Comparison of ENCODE assay signal across 26 mouse cellular contexts in the genomic region with DNA sequence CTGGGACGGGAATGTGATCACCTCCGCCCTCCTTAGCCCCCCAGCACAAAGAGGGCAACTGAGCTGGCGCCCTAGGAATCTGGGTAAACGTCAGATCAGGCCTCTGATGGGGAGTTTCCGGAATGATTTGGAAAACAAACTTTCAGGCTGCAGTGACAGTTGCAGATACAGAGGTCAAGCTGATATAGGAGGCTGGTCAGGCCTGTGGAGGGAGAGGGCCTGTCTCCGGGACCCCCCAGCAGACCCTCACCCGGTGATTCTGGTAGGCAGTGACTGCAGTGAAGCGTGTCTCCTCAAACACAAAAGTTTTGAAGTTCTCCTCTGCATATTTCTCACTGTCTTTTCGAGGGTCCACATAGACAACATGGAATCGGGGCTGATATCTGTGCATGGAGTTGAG. TPM values are rescaled to one million over a fixed set of nuclear protein-coding genes. Genes with fewer than 3 reads are reported as not detected.
DNase-seq lines count a peak whose midpoint lies in the region; ATAC-seq and TF ChIP-seq lines count a peak whose summit lies in the region.
"Had no signal": no experiment of that assay in that cellular context is flagged by ENCODE, and none has a peak within 500 bp of the region (broad histone marks: within the 10 kb centered on the region; RNA-seq: fewer than 3 reads in every experiment).

No protein-coding gene starts in this region.

- H3K9me3 ChIP-seq in hindbrain, embryonic 10.5 days: no peaks in the 10 kb centered on the region
- H3K9me3 ChIP-seq in hindbrain, postnatal 0 days (ENCODE audit: low read length): no peaks in the 10 kb centered on the region
- H3K9me3 ChIP-seq in neural tube, embryonic 12.5 days: no peaks in the 10 kb centered on the region
- H3K9me3 ChIP-seq in hindbrain, embryonic 14.5 days (ENCODE audit: control insufficient read depth, low read length): no peaks in the 10 kb centered on the region
- H3K9me3 ChIP-seq: heart, embryonic 12.5 days; midbrain, embryonic 10.5 days; neural tube, embryonic 13.5 days had no signal

- H3K36me3 ChIP-seq in hindbrain, embryonic 10.5 days: no peaks in the 10 kb centered on the region
- no peaks in the 10 kb centered on the region for H3K36me3 ChIP-seq in hindbrain, postnatal 0 days (ENCODE audit: insufficient read depth, low read length)
- H3K36me3 ChIP-seq in neural tube, embryonic 12.5 days: no peaks in the 10 kb centered on the region
- H3K36me3 ChIP-seq in hindbrain, embryonic 14.5 days (replicated peaks; ENCODE audit: control insufficient read depth, insufficient read depth): no peaks in the 10 kb centered on the region
- H3K36me3 ChIP-seq: G1E; heart, embryonic 12.5 days; midbrain, embryonic 10.5 days; neural tube, embryonic 13.5 days had no signal

- no peak overlapping the region for H3K9ac ChIP-seq in hindbrain, postnatal 0 days (replicated peaks; ENCODE audit: low read length)
- H3K9ac ChIP-seq in neural tube, embryonic 12.5 days: no peak overlapping the region
- H3K9ac ChIP-seq in hindbrain, embryonic 14.5 days: no peak overlapping the region
- H3K9ac ChIP-seq: liver, embryonic 14.5 days; neural tube, embryonic 13.5 days had no signal

- H3K27ac ChIP-seq in hindbrain, embryonic 10.5 days: no peak overlapping the region; the same call in 1 of the 2 replicates
- no peak overlapping the region for H3K27ac ChIP-seq in hindbrain, postnatal 0 days
- H3K27ac ChIP-seq in neural tube, embryonic 12.5 days: no peak overlapping the region
- H3K27ac ChIP-seq in hindbrain, embryonic 14.5 days: no peak overlapping the region
- H3K27ac ChIP-seq: gastrocnemius, adult 2 months; left cerebral cortex, adult 2 months; liver, embryonic 14.5 days; midbrain, embryonic 10.5 days; neural tube, embryonic 13.5 days had no signal

- ATAC-seq in hindbrain, postnatal 0 days: no peak
- no peak for ATAC-seq in neural tube, embryonic 12.5 days (ENCODE audit: low FRiP score, low read depth)
- ATAC-seq in hindbrain, embryonic 14.5 days (ENCODE audit: low FRiP score): no peak
- ATAC-seq: CD4-positive, CD25-positive, alpha-beta regulatory T cell, adult 4 months; forebrain, embryonic 14.5 days; Patski had no signal

- H3K4me2 ChIP-seq in hindbrain, postnatal 0 days (ENCODE audit: low read depth, low read length): no peak overlapping the region
- H3K4me2 ChIP-seq in neural tube, embryonic 12.5 days (replicated peaks): peak overlapping the region; percentile 59; the same call in 1 of the 2 replicates
- H3K4me2 ChIP-seq in hindbrain, embryonic 14.5 days (replicated peaks): no peak overlapping the region

- H3K4me1 ChIP-seq in hindbrain, embryonic 10.5 days (replicated peaks): peaks cover 66% of the 10 kb centered on the region
- no peaks in the 10 kb centered on the region for H3K4me1 ChIP-seq in hindbrain, postnatal 0 days (ENCODE audit: insufficient read depth, low read length)
- peaks cover 29% of the 10 kb centered on the region for H3K4me1 ChIP-seq in neural tube, embryonic 12.5 days
- H3K4me1 ChIP-seq in hindbrain, embryonic 14.5 days (replicated peaks; ENCODE audit: control insufficient read depth, insufficient read depth, low read length): peaks cover 20% of the 10 kb centered on the region

- peak overlapping the region; percentile 49; the same call in 1 of the 2 replicates for H3K4me3 ChIP-seq in hindbrain, embryonic 10.5 days
- no peak overlapping the region for H3K4me3 ChIP-seq in hindbrain, postnatal 0 days (ENCODE audit: low read length)
- H3K4me3 ChIP-seq in neural tube, embryonic 12.5 days: no peak overlapping the region
- H3K4me3 ChIP-seq in hindbrain, embryonic 14.5 days (replicated peaks; ENCODE audit: low read length): peak overlapping the region; percentile 37; the same call in 1 of the 2 replicates
- H3K4me3 ChIP-seq: left cerebral cortex, adult 2 months had no signal

- 6% methylated on average over 10 of the region's 10 CpGs for WGBS in hindbrain, embryonic 10.5 days
- 27% methylated on average over 10 of the region's 10 CpGs for WGBS in hindbrain, postnatal 0 days
- WGBS in neural tube, embryonic 12.5 days: 6% methylated on average over 10 of the region's 10 CpGs
- 10% methylated on average over 10 of the region's 10 CpGs for WGBS in hindbrain, embryonic 14.5 days

- no peak for TF ChIP-seq CTCF in hindbrain, postnatal 0 days (IDR thresholded peaks at IDR 0.05; ENCODE audit: low read depth)

- H3K27me3 ChIP-seq in hindbrain, embryonic 10.5 days (ENCODE audit: insufficient read depth, poor library complexity, severe bottlenecking): peaks cover 98% of the 10 kb centered on the region
- peaks cover 80% of the 10 kb centered on the region for H3K27me3 ChIP-seq in hindbrain, postnatal 0 days (ENCODE audit: insufficient read depth, low read length)
- peaks cover 96% of the 10 kb centered on the region for H3K27me3 ChIP-seq in neural tube, embryonic 12.5 days (replicated peaks)
- H3K27me3 ChIP-seq in hindbrain, embryonic 14.5 days (ENCODE audit: control insufficient read depth, insufficient read depth, low read length): peaks cover 85% of the 10 kb centered on the region

- no peak for DNase-seq in hindbrain, embryonic 10.5 days (ENCODE audit: low spot score)
- DNase-seq in hindbrain, postnatal 0 days (ENCODE audit: low spot score): no peak
- DNase-seq in neural tube, embryonic 10.5 days (ENCODE audit: extremely low spot score, low spot score): no peak
- no peak for DNase-seq in hindbrain, embryonic 14.5 days (ENCODE audit: low spot score)
- no peak for DNase-seq in B cell, adult 2 months
- no peak for DNase-seq in cerebellum, postnatal 4 days (ENCODE audit: low spot score in 2 of 2)
- no peak for DNase-seq in gastrocnemius, postnatal 36 days
- DNase-seq: adrenal gland, postnatal 36 days; cerebellum, adult 9-10 months; heart, postnatal 10 days; kidney, adult 11 months; kidney, postnatal 4 days; retina, postnatal 1 day had no signal

- intact Hi-C loops in gastrocnemius, postnatal 36 days (cut with DNase I): no loop called here

RNA-seq across cellular contexts. Expression of a gene that starts 7.3 kb away (rescaled TPM):
- 11.3 and 15.3 TPM in 2 replicates for polyA plus RNA-seq in hindbrain, embryonic 10.5 days (2016; fragmentation: Nextera tagmentation; extraction: Ambion mirVana)
- 0.37 and 4.0 TPM in 2 replicates for total RNA-seq in hindbrain, postnatal 0 days (2014; rRNA removed)
- 0.51 and 0.92 TPM in 2 replicates for polyA plus RNA-seq in hindbrain, postnatal 0 days (2015; fragmentation: Nextera tagmentation; extraction: Ambion mirVana)
- polyA plus RNA-seq in neural tube, embryonic 12.5 days (2016; fragmentation: Nextera tagmentation; extraction: Ambion mirVana): 5.5 and 7.2 TPM in 2 replicates
- polyA plus RNA-seq in hindbrain, embryonic 14.5 days (2014; fragmentation: Nextera tagmentation; extraction: Ambion mirVana): 0.94 and 1.2 TPM in 2 replicates
- 10 to 100 TPM in 1 of 2 experiments, 1 to 10 TPM in 1; 8.7 to 11.1 TPM for total RNA-seq in gastrocnemius, postnatal 36 days (2021)
- total RNA-seq: granulocyte monocyte progenitor cell, adult 5-6 weeks had no signal
- polyA plus RNA-seq: CD4-positive, CD25-positive, alpha-beta regulatory T cell, adult 4 months; G1E had no signal

RNA-seq across cellular contexts. Expression of a gene that starts 39.0 kb away (rescaled TPM):
- polyA plus RNA-seq in hindbrain, embryonic 10.5 days (2016; fragmentation: Nextera tagmentation; extraction: Ambion mirVana): 4.2 and 9.2 TPM in 2 replicates
- total RNA-seq in hindbrain, postnatal 0 days (2014; rRNA removed): 29.3 and 30.8 TPM in 2 replicates
- polyA plus RNA-seq in hindbrain, postnatal 0 days (2015; fragmentation: Nextera tagmentation; extraction: Ambion mirVana): 7.6 and 10.1 TPM in 2 replicates
- polyA plus RNA-seq in neural tube, embryonic 12.5 days (2016; fragmentation: Nextera tagmentation; extraction: Ambion mirVana): 12.0 and 12.7 TPM in 2 replicates
- 13.7 and 16.7 TPM in 2 replicates for polyA plus RNA-seq in hindbrain, embryonic 14.5 days (2014; fragmentation: Nextera tagmentation; extraction: Ambion mirVana)
- total RNA-seq in gastrocnemius, postnatal 36 days (2021): not detected
- total RNA-seq: adrenal gland, adult 18-20 months; gastrocnemius, adult 2 months; granulocyte monocyte progenitor cell, adult 5-6 weeks had no signal
- polyA plus RNA-seq: CD4-positive, CD25-positive, alpha-beta regulatory T cell, adult 4 months had no signal

RNA-seq across cellular contexts. Expression of a gene that starts 43.1 kb away (rescaled TPM):
- 3.4 and 8.5 TPM in 2 replicates for polyA plus RNA-seq in hindbrain, embryonic 10.5 days (2016; fragmentation: Nextera tagmentation; extraction: Ambion mirVana)
- 23.8 and 24.0 TPM in 2 replicates for total RNA-seq in hindbrain, postnatal 0 days (2014; rRNA removed)
- polyA plus RNA-seq in hindbrain, postnatal 0 days (2015; fragmentation: Nextera tagmentation; extraction: Ambion mirVana): 3.1 and 4.0 TPM in 2 replicates
- polyA plus RNA-seq in neural tube, embryonic 12.5 days (2016; fragmentation: Nextera tagmentation; extraction: Ambion mirVana): 11.8 and 12.1 TPM in 2 replicates
- polyA plus RNA-seq in hindbrain, embryonic 14.5 days (2014; fragmentation: Nextera tagmentation; extraction: Ambion mirVana): 6.9 and 10.1 TPM in 2 replicates
- total RNA-seq in gastrocnemius, postnatal 36 days (2021): 1 to 10 TPM in 1 of 2 experiments, under 1 TPM in 1; 0.94 to 1.5 TPM
- polyA plus RNA-seq: CD4-positive, CD25-positive, alpha-beta regulatory T cell, adult 4 months; G1E had no signal

RNA-seq across cellular contexts. Expression of a gene that starts 46.6 kb away (rescaled TPM):
- 42.3 and 71.9 TPM in 2 replicates for polyA plus RNA-seq in hindbrain, embryonic 10.5 days (2016; fragmentation: Nextera tagmentation; extraction: Ambion mirVana)
- 286 and 335 TPM in 2 replicates for total RNA-seq in hindbrain, postnatal 0 days (2014; rRNA removed)
- 186 and 195 TPM in 2 replicates for polyA plus RNA-seq in hindbrain, postnatal 0 days (2015; fragmentation: Nextera tagmentation; extraction: Ambion mirVana)
- polyA plus RNA-seq in neural tube, embryonic 12.5 days (2016; fragmentation: Nextera tagmentation; extraction: Ambion mirVana): 117 and 125 TPM in 2 replicates
- polyA plus RNA-seq in hindbrain, embryonic 14.5 days (2014; fragmentation: Nextera tagmentation; extraction: Ambion mirVana): 192 and 218 TPM in 2 replicates
- total RNA-seq in gastrocnemius, postnatal 36 days (2021): 1 to 10 TPM; 2.7 TPM
- polyA plus RNA-seq: G1E had no signal

Comparison
In these comparisons a context has a peak if more than half of its experiments do, and no peak if none do; other contexts are left out.
1. H3K4me3 ChIP-seq: peak in hindbrain, embryonic 10.5 days (single experiment) and hindbrain, embryonic 14.5 days (single experiment); none in hindbrain, postnatal 0 days (single experiment) and neural tube, embryonic 12.5 days (single experiment).